Mouse (Mus musculus): Measurements from ENCODE around the gene Pax2. TPM values are rescaled to one million over a fixed set of nuclear protein-coding genes. Genes with fewer than 3 reads are reported as not detected.

Pax2 gene
- polyA plus RNA-seq, 1 experiment = not detected

DNA sequence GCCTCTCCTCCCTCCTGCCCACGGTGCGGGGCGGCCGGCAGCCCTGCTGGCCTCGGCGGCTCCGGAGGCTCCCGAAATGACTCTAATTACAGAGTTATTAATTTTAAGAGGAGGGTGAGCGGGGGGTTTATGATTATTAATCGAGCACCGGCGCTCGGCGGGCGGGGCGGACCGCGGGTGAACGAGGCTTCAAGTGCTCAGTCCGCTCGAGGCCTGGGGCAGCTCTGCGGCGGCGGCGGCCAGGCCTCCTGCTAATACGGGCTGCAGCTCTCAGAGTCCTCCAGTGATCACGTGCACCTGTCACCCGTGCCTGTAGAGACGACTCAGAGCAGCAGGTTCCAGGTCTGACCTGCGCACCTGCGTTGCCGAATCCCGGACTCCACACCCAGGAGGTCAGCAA lies 21.2 kb upstream of the Pax2 start:
- no peak for DNase-seq
- 2% methylated on average over 33 of the region's 33 CpGs for WGBS
- H3K4me3 ChIP-seq (replicated peaks; ENCODE audit: extremely low read depth, low read depth, low read length) = no peak overlapping the region
- TF ChIP-seq CTCF (IDR thresholded peaks at IDR 0.05; ENCODE audit: insufficient read depth, low read length) (no peak), POLR2A (IDR thresholded peaks at IDR 0.05; ENCODE audit: borderline replicate concordance, extremely low read depth, low read depth, low read length) (no peak)
- no peaks in the 10 kb centered on the region for H3K4me1 ChIP-seq (ENCODE audit: control insufficient read depth, insufficient read depth, low read length)

DNA sequence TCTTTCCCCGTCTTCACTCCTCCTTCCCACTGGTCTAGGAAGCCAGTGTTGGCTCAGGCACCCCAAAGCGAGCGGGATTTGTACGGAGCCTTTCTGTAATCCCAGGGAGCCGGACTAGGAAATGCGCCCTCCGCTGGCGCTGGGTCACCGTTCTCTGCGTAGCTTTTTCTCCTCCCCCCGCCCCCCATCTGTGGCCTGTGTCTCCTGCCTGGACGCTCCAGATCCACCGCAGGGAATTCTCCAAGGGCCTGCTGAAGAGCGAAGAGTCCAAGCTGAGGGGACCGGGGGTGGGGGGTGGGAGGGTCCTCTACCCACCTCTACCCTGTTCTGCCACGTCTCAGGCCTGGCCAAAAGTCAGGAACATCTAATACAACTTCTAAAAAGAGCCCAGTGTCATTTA lies 15.5 kb upstream of the Pax2 start:
- WGBS = 12% methylated on average over 16 of the region's 16 CpGs
- TF ChIP-seq CTCF (IDR thresholded peaks at IDR 0.05; ENCODE audit: insufficient read depth, low read length) (no peak), POLR2A (IDR thresholded peaks at IDR 0.05; ENCODE audit: borderline replicate concordance, extremely low read depth, low read depth, low read length) (no peak)
- DNase-seq = no peak
- Histone ChIP-seq H3K4me3 (replicated peaks; ENCODE audit: extremely low read depth, low read depth, low read length) (no peak overlapping the region), H3K4me1 (ENCODE audit: control insufficient read depth, insufficient read depth, low read length) (no peaks in the 10 kb centered on the region)

DNA sequence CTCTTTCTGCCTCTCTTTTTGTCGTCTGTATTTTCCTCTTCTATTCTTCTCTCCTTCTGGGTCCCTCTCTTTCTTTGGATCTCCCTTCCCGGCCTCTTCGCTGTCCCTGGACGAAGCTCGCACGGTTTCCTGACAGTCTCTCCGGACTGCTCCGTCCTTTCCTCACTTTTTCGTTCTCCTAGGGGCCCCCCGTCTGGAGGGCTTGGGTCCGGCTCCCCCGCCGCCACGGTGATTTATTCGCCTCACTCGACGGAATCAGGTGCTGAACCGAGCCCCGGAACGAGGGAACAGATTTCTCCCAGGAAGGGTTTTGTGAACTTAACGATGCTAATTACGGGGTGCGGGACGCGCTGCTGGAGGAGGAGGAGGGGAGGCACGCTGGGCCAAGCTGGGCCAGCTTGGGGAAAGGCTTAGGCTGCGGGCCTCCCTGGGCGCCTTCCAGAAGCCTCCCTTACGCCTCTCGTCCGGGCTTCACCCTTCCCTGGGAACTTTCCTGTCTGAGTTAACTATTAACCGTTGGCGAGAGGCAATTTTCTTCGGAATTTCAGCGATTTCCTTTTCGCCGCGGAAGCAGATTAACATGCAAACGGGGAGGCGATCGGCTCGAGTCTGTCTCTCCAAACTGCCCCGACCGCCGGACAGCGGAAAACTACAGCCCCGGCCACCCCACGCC lies 14.6 kb upstream of the Pax2 start:
- 3% methylated on average over 48 of the region's 48 CpGs for WGBS
- DNase-seq = no peak
- no peak overlapping the region for H3K4me3 ChIP-seq (replicated peaks; ENCODE audit: extremely low read depth, low read depth, low read length)
- no peaks in the 10 kb centered on the region for H3K4me1 ChIP-seq (ENCODE audit: control insufficient read depth, insufficient read depth, low read length)
- TF ChIP-seq POLR2A (IDR thresholded peaks at IDR 0.05; ENCODE audit: borderline replicate concordance, extremely low read depth, low read depth, low read length) = no peak
- TF ChIP-seq CTCF (IDR thresholded peaks at IDR 0.05; ENCODE audit: insufficient read depth, low read length) = no peak

DNA sequence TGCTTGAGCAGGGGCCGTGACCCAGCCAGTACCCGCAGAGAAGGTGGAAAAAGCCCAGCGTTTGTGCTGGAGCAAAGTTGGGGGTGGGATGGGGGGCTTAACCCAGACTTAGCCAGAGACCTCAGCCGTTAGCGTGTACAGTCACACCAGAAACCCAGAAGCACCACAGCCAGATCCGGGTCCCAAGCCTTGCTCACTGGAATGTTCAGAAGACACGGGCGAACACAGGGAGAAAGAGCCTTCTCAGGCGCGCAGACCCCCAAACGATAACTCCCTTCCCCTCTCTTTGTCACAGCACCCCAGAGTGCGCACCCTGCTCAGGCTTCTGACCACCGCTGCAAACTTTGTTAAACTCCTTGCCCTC lies 14.1 kb upstream of the Pax2 start:
- H3K4me1 ChIP-seq (ENCODE audit: control insufficient read depth, insufficient read depth, low read length) = no peaks in the 10 kb centered on the region
- no peak for TF ChIP-seq POLR2A (IDR thresholded peaks at IDR 0.05; ENCODE audit: borderline replicate concordance, extremely low read depth, low read depth, low read length)
- TF ChIP-seq CTCF (IDR thresholded peaks at IDR 0.05; ENCODE audit: insufficient read depth, low read length) = no peak
- no peak for DNase-seq
- 4% methylated on average over 13 of the region's 13 CpGs for WGBS
- no peak overlapping the region for H3K4me3 ChIP-seq (replicated peaks; ENCODE audit: extremely low read depth, low read depth, low read length)

DNA sequence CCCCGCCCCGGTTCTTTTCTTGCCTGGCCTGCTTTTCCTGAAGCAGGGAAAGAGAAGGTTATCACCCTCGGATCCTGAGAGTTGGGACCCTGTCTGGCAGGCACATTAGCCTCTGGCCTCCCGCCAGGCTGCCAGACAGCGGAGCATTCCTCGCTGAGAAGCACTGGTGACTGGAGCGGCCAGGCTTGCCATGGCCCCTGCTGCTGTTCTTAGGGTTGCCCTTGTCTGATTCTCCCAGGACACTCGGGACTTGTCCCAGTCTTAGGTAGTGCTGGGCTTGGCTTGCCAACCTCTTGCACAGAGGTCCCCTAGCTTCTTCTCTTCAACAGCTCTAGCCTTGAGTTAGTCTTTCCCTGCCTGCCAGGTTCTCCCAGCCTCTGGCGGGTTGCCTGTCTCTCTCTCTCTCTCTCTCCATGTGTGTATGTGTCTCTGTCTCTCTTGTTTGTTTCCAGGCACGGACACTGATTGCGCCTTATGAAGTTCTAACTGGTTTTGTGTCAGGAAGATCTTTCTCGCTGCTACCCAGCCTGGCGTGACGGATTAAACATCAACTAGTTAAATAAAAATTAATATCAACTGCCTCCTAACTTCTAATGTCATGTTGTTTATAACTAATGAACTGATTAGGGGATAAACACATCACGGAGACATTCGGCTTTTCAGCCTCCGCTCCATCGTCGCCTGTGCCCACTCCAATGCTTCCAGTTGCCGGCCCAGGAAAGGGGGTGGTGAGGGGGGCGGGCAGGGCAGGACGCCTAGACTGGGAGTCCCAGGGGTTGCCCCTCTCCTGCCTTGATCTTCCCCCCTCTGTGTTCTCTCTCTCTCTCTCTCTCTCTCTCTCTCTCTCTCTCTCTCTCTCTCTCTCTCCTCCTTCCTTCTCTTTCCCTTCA lies 13.5 kb upstream of the Pax2 start:
- WGBS = 3% methylated on average over 22 of the region's 22 CpGs
- TF ChIP-seq CTCF (IDR thresholded peaks at IDR 0.05; ENCODE audit: insufficient read depth, low read length) (no peak), POLR2A (IDR thresholded peaks at IDR 0.05; ENCODE audit: borderline replicate concordance, extremely low read depth, low read depth, low read length) (no peak)
- no peak overlapping the region for H3K4me3 ChIP-seq (replicated peaks; ENCODE audit: extremely low read depth, low read depth, low read length)
- no peaks in the 10 kb centered on the region for H3K4me1 ChIP-seq (ENCODE audit: control insufficient read depth, insufficient read depth, low read length)
- no peak for DNase-seq

DNA sequence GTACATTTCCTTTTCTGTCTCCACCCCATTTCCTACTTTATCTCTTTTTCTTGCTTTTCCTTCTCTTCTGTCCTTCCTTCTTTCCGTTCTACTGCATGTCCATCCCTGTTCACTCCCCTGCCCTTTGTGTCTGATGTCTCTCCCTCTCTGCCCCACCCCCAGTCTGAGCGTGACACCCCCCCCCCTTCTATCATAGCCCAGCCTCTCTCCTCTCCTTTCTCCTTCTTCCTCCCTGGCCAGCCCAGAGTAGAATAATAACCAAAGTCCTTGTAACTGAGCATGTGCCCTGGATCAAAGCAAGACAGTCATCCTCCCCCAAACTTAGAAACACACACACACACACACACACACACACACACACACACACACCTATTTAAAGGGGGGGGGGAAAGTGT lies 12.8 kb upstream of the Pax2 start:
- Histone ChIP-seq H3K4me1 (ENCODE audit: control insufficient read depth, insufficient read depth, low read length) (no peaks in the 10 kb centered on the region), H3K4me3 (replicated peaks; ENCODE audit: extremely low read depth, low read depth, low read length) (no peak overlapping the region)
- WGBS = 0% methylated on average over 2 of the region's 2 CpGs
- TF ChIP-seq POLR2A (IDR thresholded peaks at IDR 0.05; ENCODE audit: borderline replicate concordance, extremely low read depth, low read depth, low read length) = no peak
- no peak for TF ChIP-seq CTCF (IDR thresholded peaks at IDR 0.05; ENCODE audit: insufficient read depth, low read length)
- no peak for DNase-seq

DNA sequence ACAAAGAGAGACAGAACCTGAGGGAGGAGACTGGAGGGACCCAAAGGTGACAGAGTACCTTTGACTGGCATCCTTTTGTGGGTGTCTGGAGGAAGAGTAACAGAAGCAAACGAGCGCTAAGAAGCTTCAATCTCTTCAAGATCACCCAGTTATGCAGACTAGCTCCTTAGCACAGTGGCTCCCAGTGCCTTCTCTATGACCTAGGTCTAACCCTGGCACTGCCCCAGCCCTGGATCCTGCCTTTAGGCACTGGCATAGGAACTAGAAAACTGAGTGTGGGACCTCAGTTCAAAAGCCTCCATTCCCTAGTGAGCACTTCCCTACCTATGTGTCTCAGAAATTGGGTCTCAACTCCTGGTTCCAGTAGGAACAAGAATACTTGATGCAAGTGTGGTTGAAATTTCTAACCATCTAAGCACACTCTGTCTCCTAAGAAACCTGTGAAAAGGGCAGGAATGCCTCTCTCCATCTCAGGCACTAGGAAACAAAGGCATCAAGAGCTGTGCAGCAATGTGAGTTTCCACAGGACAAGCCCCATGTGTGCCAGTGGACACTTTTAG lies 11.8 kb upstream of the Pax2 start:
- WGBS = 15% methylated on average over 2 of the region's 2 CpGs
- DNase-seq = no peak
- Histone ChIP-seq H3K4me3 (replicated peaks; ENCODE audit: extremely low read depth, low read depth, low read length) (no peak overlapping the region), H3K4me1 (ENCODE audit: control insufficient read depth, insufficient read depth, low read length) (no peaks in the 10 kb centered on the region)
- TF ChIP-seq CTCF (IDR thresholded peaks at IDR 0.05; ENCODE audit: insufficient read depth, low read length) (no peak), POLR2A (IDR thresholded peaks at IDR 0.05; ENCODE audit: borderline replicate concordance, extremely low read depth, low read depth, low read length) (no peak)

DNA sequence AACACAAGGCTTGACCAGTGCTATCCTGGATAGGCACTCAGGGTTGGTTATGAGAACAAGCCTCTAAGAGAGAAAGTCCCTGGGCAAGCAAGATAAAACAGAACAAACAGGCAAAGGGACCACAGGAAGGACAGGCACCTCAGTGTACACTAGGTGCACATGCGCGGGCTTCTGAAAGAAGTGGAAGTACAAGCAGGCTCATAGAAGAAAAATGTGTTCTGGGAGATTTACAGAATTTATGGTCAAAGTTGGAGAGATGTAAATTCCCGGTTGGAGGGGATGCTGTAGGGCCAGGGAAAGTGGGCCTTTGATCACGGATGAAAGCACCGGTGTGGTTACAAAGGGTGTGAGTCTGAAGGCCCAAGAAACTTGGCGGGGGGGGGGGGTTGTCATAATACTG lies 10.1 kb upstream of the Pax2 start:
- Histone ChIP-seq H3K4me3 (replicated peaks; ENCODE audit: extremely low read depth, low read depth, low read length) (no peak overlapping the region), H3K4me1 (ENCODE audit: control insufficient read depth, insufficient read depth, low read length) (no peaks in the 10 kb centered on the region; the same call in 1 of the 2 replicates)
- 5% methylated on average over 6 of the region's 6 CpGs for WGBS
- DNase-seq = no peak
- TF ChIP-seq CTCF (IDR thresholded peaks at IDR 0.05; ENCODE audit: insufficient read depth, low read length) = no peak
- no peak for TF ChIP-seq POLR2A (IDR thresholded peaks at IDR 0.05; ENCODE audit: borderline replicate concordance, extremely low read depth, low read depth, low read length)

DNA sequence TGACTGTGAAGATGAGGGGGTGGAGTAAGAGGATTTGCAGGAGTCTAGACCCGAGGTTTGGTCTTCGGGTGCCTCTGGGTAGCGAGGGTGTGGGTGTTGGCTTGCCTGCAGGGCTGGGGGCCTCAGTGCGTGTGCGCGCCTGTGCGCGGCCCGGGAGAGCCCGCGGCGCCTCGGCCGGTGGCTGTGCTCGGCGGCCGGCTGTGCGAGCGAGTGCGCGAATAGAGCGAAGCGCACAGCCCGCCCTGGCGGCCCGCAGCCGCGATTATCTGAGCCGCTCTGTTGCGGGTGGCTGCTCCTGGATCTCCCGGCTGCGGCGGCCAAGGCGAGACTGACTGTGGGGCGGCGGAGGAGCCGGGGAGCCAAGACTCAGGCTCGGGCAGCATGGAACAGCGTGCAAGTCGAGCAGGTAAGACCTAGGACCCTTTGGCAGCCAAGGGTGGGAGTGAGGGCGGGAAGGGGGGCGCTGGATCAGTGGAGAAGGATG lies 9.3 kb upstream of the Pax2 start:
- no peak for TF ChIP-seq POLR2A (IDR thresholded peaks at IDR 0.05; ENCODE audit: borderline replicate concordance, extremely low read depth, low read depth, low read length)
- no peak for TF ChIP-seq CTCF (IDR thresholded peaks at IDR 0.05; ENCODE audit: insufficient read depth, low read length)
- no peak for DNase-seq
- 3% methylated on average over 42 of the region's 42 CpGs for WGBS
- H3K4me1 ChIP-seq (ENCODE audit: control insufficient read depth, insufficient read depth, low read length) = peaks cover 2% of the 10 kb centered on the region; the same call in 1 of the 2 replicates
- no peak overlapping the region for H3K4me3 ChIP-seq (replicated peaks; ENCODE audit: extremely low read depth, low read depth, low read length)
